Mouse (Mus musculus) T-helper 1 cell (primary cell): ENCODE results near the gene B3galt5.

Experiments
- in situ Hi-C: fragments of 300-600 bp; cut with MboI, MseI; formaldehyde crosslinking; loops from one replicate; pipeline ENCODE4 v1.15.1; 2025; ENCODE audit warnings: high pct_unique_total_duplicates

Gene B3galt5

DNA sequence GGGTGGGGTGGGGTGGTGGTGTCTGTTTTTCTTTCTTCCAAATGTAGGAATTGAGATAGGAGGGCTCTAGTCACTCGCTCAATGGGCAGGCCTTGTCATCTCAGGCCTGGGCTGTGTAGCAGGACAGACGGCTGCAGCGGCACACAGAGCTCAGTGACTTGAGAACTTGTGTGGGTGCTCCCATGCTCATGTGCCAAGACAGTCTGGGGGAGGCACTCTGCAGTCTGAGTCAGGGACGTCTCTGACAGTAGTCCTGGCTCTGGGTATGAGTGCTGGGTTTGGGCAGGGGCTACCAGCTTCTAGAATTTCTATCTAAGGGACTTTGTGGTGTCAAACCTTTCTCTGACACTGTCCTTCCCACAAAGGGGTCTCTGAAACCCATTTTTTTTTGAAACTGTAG lies 106.3 kb downstream of the B3galt5 start:
- in situ Hi-C loops = no loop called here

DNA sequence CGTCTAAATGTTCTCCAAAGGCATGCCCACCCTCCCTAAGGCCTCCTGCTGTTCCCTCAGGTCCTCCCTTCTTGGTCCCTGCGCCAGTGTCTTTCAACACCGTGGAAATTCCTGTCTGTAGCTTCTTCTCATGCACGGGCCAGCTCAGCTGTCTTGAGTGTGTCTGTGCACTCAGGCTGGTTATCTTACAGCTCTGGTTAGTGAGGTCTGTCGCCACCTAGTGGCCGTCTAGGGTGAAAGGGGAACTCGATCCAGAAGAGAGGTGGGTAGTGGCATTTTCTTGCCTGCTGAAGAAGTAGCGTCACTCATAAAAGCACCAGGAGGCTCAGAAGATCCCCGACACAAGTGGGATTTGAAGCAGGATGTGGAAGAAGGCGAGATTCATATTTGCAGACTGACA lies 109.5 kb downstream of the B3galt5 start:
- in situ Hi-C loops = loop anchor here (5.0 kb wide), 1 partner anchor 118 kb away; no protein-coding TSS in a partner anchor

- in situ Hi-C loops = loop anchor here (5.0 kb wide), 1 partner anchor 121 kb away; no protein-coding TSS in a partner anchor
Observed at GRCm38 (mm10) chr16:96348070-96348469, 112.5 kb downstream of the B3galt5 start.

DNA sequence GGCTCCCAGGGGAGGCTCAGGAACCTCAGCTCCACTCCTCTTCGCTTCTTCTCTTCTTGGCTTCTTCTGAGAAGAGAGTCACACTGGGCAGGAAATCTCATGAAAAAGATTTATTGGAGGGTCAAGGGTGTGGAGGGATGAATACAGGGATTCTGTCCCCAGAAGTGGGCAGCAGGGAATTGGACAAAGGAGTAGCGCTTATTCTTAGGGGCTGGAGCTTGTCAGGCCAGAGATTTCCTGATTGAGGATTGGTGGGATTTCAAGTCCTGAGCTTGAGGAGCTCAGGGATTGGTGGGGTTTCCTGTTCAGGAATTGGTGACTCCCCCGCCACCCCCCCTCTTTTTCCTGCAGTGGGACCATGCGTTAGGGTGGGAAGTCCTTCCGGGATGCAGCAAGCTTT lies 113.2 kb downstream of the B3galt5 start:
- in situ Hi-C loops = loop anchor here (5.0 kb wide), 1 partner anchor 121 kb away; no protein-coding TSS in a partner anchor

GRCm38 (mm10) chr16:96351520-96351919 lies 115.9 kb downstream of the B3galt5 start:
- in situ Hi-C loops = loop anchor here (10.0 kb wide), 1 partner anchor 263 kb away; no protein-coding TSS in a partner anchor

DNA sequence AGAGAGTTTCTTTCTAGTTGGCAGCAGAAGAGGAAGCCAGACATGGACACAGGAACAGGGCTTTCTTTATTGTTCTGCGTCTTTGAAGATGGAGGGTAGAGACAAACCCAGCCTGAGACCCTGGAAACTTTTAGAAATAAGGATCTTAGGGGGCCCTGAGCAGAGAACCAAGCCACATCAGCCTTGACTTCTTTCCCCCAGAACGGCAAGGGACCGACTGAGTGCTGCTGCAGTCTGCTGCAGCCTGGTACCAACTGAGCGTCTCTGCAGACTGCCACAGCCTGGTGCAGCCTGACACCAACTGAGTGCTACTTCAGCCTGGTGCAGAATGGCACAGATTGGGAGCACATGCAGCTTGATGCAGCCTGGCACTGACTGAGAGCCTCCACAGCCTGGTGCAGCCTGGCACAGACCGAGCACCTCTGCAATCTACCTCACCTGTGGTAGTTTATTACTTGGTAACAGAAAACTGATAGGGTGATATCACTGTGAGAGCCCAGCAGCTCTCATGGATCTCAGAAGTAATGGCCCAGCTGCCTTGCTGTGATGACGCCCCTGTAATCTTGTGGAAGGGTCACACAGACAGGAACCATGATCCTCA lies 117.8 kb downstream of the B3galt5 start:
- in situ Hi-C loops = loop anchor here (10.0 kb wide), 1 partner anchor 261 kb away; no protein-coding TSS in a partner anchor

GRCm38 (mm10) chr16:96353996-96354395 lies 118.4 kb downstream of the B3galt5 start:
- in situ Hi-C loops = loop anchor here (10.0 kb wide), 1 partner anchor 261 kb away; no protein-coding TSS in a partner anchor

- in situ Hi-C loops = loop anchor here (10.0 kb wide), 1 partner anchor 257 kb away; no protein-coding TSS in a partner anchor
Observed at GRCm38 (mm10) chr16:96357903-96358302, 122.3 kb downstream of the B3galt5 start.

DNA sequence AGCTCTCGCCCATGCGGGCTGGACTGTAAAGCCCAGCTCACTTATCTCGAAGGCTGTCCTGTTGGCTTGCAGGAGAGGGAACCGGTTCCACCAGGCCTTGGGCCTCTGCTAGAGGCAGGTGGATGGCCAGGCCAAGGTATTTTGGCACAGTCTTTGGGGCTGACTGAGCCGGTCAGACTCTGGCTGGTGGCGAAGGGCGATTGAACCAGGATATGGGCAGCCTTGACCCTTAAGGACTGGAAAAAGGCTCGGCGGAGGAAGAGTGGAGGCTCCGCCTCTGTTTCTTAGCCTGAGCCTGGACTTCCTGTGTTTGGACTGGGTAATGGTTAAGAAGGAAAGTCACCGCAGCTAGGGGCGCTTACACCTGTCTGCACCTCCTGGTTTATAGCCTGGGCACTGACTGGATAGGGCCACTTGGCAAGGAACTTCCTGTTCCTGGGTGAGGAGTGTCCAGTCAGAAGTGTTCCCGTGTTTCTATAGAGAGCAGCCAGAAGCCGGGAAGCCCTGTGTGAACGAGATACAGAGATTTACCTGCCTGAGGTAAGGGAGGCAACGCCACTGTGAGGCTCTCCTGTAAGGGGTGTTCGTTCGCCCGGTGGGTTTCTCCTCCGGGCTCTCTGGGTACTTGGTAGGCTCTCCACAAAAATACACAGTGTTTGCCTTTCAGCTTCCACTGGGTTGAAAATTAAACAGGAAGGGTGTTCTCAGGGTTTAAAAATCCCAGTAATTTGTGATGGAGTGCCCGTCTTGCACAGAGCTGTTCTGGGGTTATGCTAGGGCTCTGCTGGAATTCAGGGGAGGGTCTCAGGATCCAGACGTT lies 125.9 kb downstream of the B3galt5 start:
- in situ Hi-C loops = loop anchor here (5.0 kb wide), 1 partner anchor 311 kb away; no protein-coding TSS in a partner anchor

GRCm38 (mm10) chr16:96362873-96363272 lies 127.3 kb downstream of the B3galt5 start:
- in situ Hi-C loops = loop anchor here (5.0 kb wide), 1 partner anchor 309 kb away; no protein-coding TSS in a partner anchor

DNA sequence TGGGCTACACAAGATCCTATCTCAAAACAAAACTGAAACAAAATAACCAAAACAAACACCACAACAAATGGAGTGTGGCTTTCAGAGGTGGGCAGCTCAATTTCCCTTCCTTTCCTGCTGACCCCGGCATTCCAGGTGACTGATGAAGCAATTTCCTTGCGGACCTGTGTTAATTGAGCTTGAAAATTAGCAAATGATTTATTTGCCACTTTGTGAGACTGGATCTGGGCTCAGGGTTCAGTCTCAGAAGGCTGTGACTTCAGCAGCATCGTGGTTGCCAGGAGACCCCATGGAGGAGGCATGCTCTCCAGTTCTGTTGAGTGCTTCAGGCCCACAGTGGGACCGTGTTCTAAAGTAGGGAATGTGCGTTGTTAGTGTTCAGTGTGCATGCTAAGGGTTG lies 127.7 kb downstream of the B3galt5 start:
- in situ Hi-C loops = loop anchor here (5.0 kb wide), 1 partner anchor 309 kb away; no protein-coding TSS in a partner anchor

- in situ Hi-C loops = loop anchor here (5.0 kb wide), 1 partner anchor 307 kb away; no protein-coding TSS in a partner anchor
Observed at GRCm38 (mm10) chr16:96364870-96365269, 129.3 kb downstream of the B3galt5 start.
